8 mouse cellular contexts compared by ENCODE assay signal in the genomic region with DNA sequence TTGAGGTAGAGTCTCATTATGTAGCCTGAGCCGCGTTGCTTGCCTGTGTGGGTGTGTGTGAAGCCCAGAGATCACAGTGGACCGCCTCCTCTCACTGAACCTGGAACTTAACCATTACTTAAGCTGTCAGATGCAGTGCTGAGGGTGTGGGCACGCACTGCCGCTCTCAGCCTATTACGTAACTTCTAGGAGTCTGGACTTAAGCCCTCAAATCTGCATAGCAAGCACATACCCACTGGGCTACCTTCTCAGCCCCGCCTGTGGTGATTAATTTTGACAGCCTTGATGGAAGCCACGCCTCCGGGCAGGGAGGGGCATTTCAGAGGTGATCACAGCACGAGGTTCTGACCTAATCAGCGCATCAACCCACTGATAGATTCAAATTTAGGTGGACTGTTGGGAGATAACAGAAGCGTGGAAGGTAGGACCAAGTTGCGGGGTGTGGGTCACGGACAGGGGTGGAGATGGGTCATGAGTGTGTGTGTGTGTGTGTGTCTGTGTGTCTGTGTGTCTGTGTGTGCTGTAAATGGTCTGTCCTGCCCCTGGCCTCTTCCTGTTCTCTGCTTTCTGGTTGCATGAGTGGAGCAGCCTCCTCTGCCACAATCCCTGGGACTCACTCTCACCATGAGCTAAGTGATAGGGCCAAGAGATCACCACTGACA. TPM values are rescaled to one million over a fixed set of nuclear protein-coding genes. Genes with fewer than 3 reads are reported as not detected.
DNase-seq lines count a peak whose midpoint lies in the region; ATAC-seq and TF ChIP-seq lines count a peak whose summit lies in the region.

No protein-coding gene starts in this region.

- no peaks in the 10 kb centered on the region for H3K9me3 ChIP-seq in midbrain, embryonic 14.5 days (ENCODE audit: control insufficient read depth, low read length)
- no peaks in the 10 kb centered on the region for H3K9me3 ChIP-seq in midbrain, embryonic 16.5 days (replicated peaks; ENCODE audit: control insufficient read depth, low read length, poor library complexity, severe bottlenecking)
- no peaks in the 10 kb centered on the region for H3K9me3 ChIP-seq in liver, embryonic 14.5 days (ENCODE audit: control insufficient read depth, low read length)
- H3K9me3 ChIP-seq in stomach, embryonic 15.5 days, result no peaks in the 10 kb centered on the region
- no peaks in the 10 kb centered on the region for H3K9me3 ChIP-seq in midbrain, postnatal 0 days (ENCODE audit: low read length)

- ATAC-seq in midbrain, embryonic 14.5 days (ENCODE audit: low FRiP score, low TSS enrichment), result no peak
- no peak for ATAC-seq in midbrain, embryonic 16.5 days
- peak; percentile 96 for ATAC-seq in granulocyte monocyte progenitor cell, adult 5-6 weeks (replicated peaks; ENCODE audit: poor library complexity, severe bottlenecking)
- peak; percentile 75 for ATAC-seq in liver, embryonic 14.5 days (ENCODE audit: insufficient read depth)
- ATAC-seq in stomach, embryonic 15.5 days (ENCODE audit: insufficient read depth, low FRiP score, low read depth), result peak; percentile 84
- no peak for ATAC-seq in midbrain, postnatal 0 days (ENCODE audit: low FRiP score)

- no peaks in the 10 kb centered on the region for H3K36me3 ChIP-seq in midbrain, embryonic 14.5 days (ENCODE audit: control insufficient read depth, insufficient read depth, low read length)
- no peaks in the 10 kb centered on the region for H3K36me3 ChIP-seq in midbrain, embryonic 16.5 days (ENCODE audit: control insufficient read depth, insufficient read depth, low read length)
- H3K36me3 ChIP-seq in liver, embryonic 14.5 days (replicated peaks; ENCODE audit: control insufficient read depth, insufficient read depth, low read depth), result no peaks in the 10 kb centered on the region
- no peaks in the 10 kb centered on the region for H3K36me3 ChIP-seq in stomach, embryonic 15.5 days
- H3K36me3 ChIP-seq in midbrain, postnatal 0 days (ENCODE audit: insufficient read depth, low read length), result no peaks in the 10 kb centered on the region

- no peak overlapping the region for H3K9ac ChIP-seq in midbrain, embryonic 14.5 days (replicated peaks; ENCODE audit: low read length)
- no peak overlapping the region for H3K9ac ChIP-seq in midbrain, embryonic 16.5 days (ENCODE audit: low read depth, low read length)
- H3K9ac ChIP-seq in liver, embryonic 14.5 days (replicated peaks), result no peak overlapping the region
- no peak overlapping the region for H3K9ac ChIP-seq in stomach, embryonic 15.5 days
- no peak overlapping the region for H3K9ac ChIP-seq in midbrain, postnatal 0 days (replicated peaks; ENCODE audit: low read length, poor library complexity, severe bottlenecking)

- no peaks in the 10 kb centered on the region for H3K4me1 ChIP-seq in midbrain, embryonic 14.5 days (ENCODE audit: control insufficient read depth, insufficient read depth, low read length)
- no peaks in the 10 kb centered on the region for H3K4me1 ChIP-seq in midbrain, embryonic 16.5 days (ENCODE audit: control insufficient read depth, insufficient read depth, low read length)
- H3K4me1 ChIP-seq in liver, embryonic 14.5 days (replicated peaks; ENCODE audit: control insufficient read depth in 2 of 2, insufficient read depth in 2 of 2, low read length in 1 of 2), result peaks cover 4 to 15% of the 10 kb centered on the region in 2 experiments; a peak in 2 of 4 replicates
- 0 out of 2 replicates have a peak, but pooled peaks cover 4% of the 10 kb centered on the region for H3K4me1 ChIP-seq in stomach, embryonic 15.5 days
- H3K4me1 ChIP-seq in midbrain, postnatal 0 days (ENCODE audit: insufficient read depth, low read length), result no peaks in the 10 kb centered on the region

- no peak overlapping the region for H3K27ac ChIP-seq in midbrain, embryonic 14.5 days (replicated peaks; ENCODE audit: low read depth, low read length)
- no peak overlapping the region for H3K27ac ChIP-seq in midbrain, embryonic 16.5 days (ENCODE audit: low read length)
- no peak overlapping the region for H3K27ac ChIP-seq in liver, embryonic 14.5 days
- H3K27ac ChIP-seq in stomach, embryonic 15.5 days, result no peak overlapping the region
- H3K27ac ChIP-seq in midbrain, postnatal 0 days (ENCODE audit: low read depth, low read length), result no peak overlapping the region

- TF ChIP-seq CTCF in liver, embryonic 14.5 days (IDR thresholded peaks at IDR 0.05; ENCODE audit: low read depth), result no peak
- TF ChIP-seq CTCF in midbrain, postnatal 0 days (IDR thresholded peaks at IDR 0.05), result no peak

- H3K4me2 ChIP-seq in midbrain, embryonic 14.5 days (ENCODE audit: low read length), result no peak overlapping the region
- H3K4me2 ChIP-seq in midbrain, embryonic 16.5 days (ENCODE audit: low read length), result no peak overlapping the region
- H3K4me2 ChIP-seq in liver, embryonic 14.5 days (ENCODE audit: low read depth), result peak overlapping the region; percentile 16; the same call in 1 of the 2 replicates
- H3K4me2 ChIP-seq in stomach, embryonic 15.5 days, result no peak overlapping the region
- no peak overlapping the region for H3K4me2 ChIP-seq in midbrain, postnatal 0 days (ENCODE audit: low read depth, low read length, poor library complexity, severe bottlenecking)

- WGBS in midbrain, embryonic 14.5 days, result 49% methylated on average over 14 of the region's 14 CpGs
- WGBS in midbrain, embryonic 16.5 days, result 53% methylated on average over 14 of the region's 14 CpGs
- WGBS in liver, embryonic 14.5 days (ENCODE audit: insufficient replicate concordance), result 16% methylated on average over 14 of the region's 14 CpGs
- WGBS in stomach, embryonic 15.5 days, result 28% methylated on average over 14 of the region's 14 CpGs
- WGBS in midbrain, postnatal 0 days, result 45% methylated on average over 14 of the region's 14 CpGs

- no peak for TF ChIP-seq EP300 in liver, embryonic 14.5 days (IDR thresholded peaks at IDR 0.05; ENCODE audit: low read depth)

- H3K27me3 ChIP-seq in midbrain, embryonic 14.5 days (ENCODE audit: control insufficient read depth, insufficient read depth, low read length), result no peaks in the 10 kb centered on the region
- no peaks in the 10 kb centered on the region for H3K27me3 ChIP-seq in midbrain, embryonic 16.5 days (ENCODE audit: control insufficient read depth, insufficient read depth, low read depth, low read length)
- H3K27me3 ChIP-seq in liver, embryonic 14.5 days (ENCODE audit: control insufficient read depth, insufficient read depth, low read length), result no peaks in the 10 kb centered on the region
- no peaks in the 10 kb centered on the region for H3K27me3 ChIP-seq in stomach, embryonic 15.5 days (replicated peaks)
- H3K27me3 ChIP-seq in midbrain, postnatal 0 days (ENCODE audit: insufficient read depth, low read length), result no peaks in the 10 kb centered on the region

- no peak overlapping the region for H3K4me3 ChIP-seq in midbrain, embryonic 14.5 days (replicated peaks; ENCODE audit: low read depth, low read length)
- H3K4me3 ChIP-seq in midbrain, embryonic 16.5 days (ENCODE audit: low read depth, low read length), result no peak overlapping the region
- no peak overlapping the region for H3K4me3 ChIP-seq in liver, embryonic 14.5 days (ENCODE audit: insufficient read depth in 1 of 2, low read depth in 2 of 2, low read length in 2 of 2)
- H3K4me3 ChIP-seq in stomach, embryonic 15.5 days (replicated peaks), result no peak overlapping the region
- no peak overlapping the region for H3K4me3 ChIP-seq in midbrain, postnatal 0 days (ENCODE audit: low read depth, low read length)

- DNase-seq in midbrain, embryonic 14.5 days, result peak; percentile 3
- DNase-seq in liver, embryonic 14.5 days (ENCODE audit: low read depth in 3 of 3, low spot score in 3 of 3), result peak; percentile 35 to 58 (median 35)
- no peak for DNase-seq in midbrain, postnatal 0 days (ENCODE audit: low spot score)
- no peak for DNase-seq in layer of hippocampus, postnatal 14 days (ENCODE audit: low spot score in 2 of 2)
- no peak for DNase-seq in frontal cortex, postnatal 10 days (ENCODE audit: low spot score in 2 of 2)

RNA-seq across cellular contexts. Expression of a gene that starts 10.2 kb away (rescaled TPM):
- polyA plus RNA-seq in midbrain, embryonic 14.5 days (2014; fragmentation: Nextera tagmentation; extraction: Ambion mirVana), result 100 and 105 TPM in 2 replicates
- 122 and 130 TPM in 2 replicates for polyA plus RNA-seq in midbrain, embryonic 16.5 days (2015; fragmentation: Nextera tagmentation; extraction: Ambion mirVana)
- total RNA-seq in granulocyte monocyte progenitor cell, adult 5-6 weeks (2014; fragmentation: Nextera tagmentation), result 13.5 and 17.6 TPM in 2 replicates
- total RNA-seq in granulocyte monocyte progenitor cell, adult 5-6 weeks (2017), result 7.2 and 10.7 TPM in 2 replicates
- polyA plus RNA-seq in liver, embryonic 14.5 days (2012; rRNA removed), result 8.0 and 8.9 TPM in 2 replicates
- 3.6 and 4.0 TPM in 2 replicates for polyA plus RNA-seq in liver, embryonic 14.5 days (2014; fragmentation: Nextera tagmentation; extraction: Ambion mirVana)
- polyA plus RNA-seq in stomach, embryonic 15.5 days (2015; fragmentation: Nextera tagmentation; extraction: Ambion mirVana), result 42.8 and 46.3 TPM in 2 replicates
- total RNA-seq in midbrain, postnatal 0 days (2014; rRNA removed), result 95.5 and 97.9 TPM in 2 replicates
- 99.6 and 107 TPM in 2 replicates for polyA plus RNA-seq in midbrain, postnatal 0 days (2015; fragmentation: Nextera tagmentation; extraction: Ambion mirVana)
- 100 to 1,000 TPM in 1 of 2 experiments, 10 to 100 TPM in 1; 92.8 to 103 TPM for total RNA-seq in layer of hippocampus, postnatal 14 days (2021)

RNA-seq across cellular contexts. Expression of a gene that starts 11.0 kb away (rescaled TPM):
- polyA plus RNA-seq in midbrain, embryonic 14.5 days (2014; fragmentation: Nextera tagmentation; extraction: Ambion mirVana), result 0.74 and 1.3 TPM in 2 replicates
- polyA plus RNA-seq in midbrain, embryonic 16.5 days (2015; fragmentation: Nextera tagmentation; extraction: Ambion mirVana), result 0.53 and 0.73 TPM in 2 replicates
- not detected in 2 replicates for total RNA-seq in granulocyte monocyte progenitor cell, adult 5-6 weeks (2014; fragmentation: Nextera tagmentation)
- total RNA-seq in granulocyte monocyte progenitor cell, adult 5-6 weeks (2017), result not detected in 2 replicates
- 0.01 TPM in 2 replicates for polyA plus RNA-seq in liver, embryonic 14.5 days (2012; rRNA removed)
- polyA plus RNA-seq in liver, embryonic 14.5 days (2014; fragmentation: Nextera tagmentation; extraction: Ambion mirVana), result 0.21 TPM in 1 of 2 replicates, not detected in the other
- polyA plus RNA-seq in stomach, embryonic 15.5 days (2015; fragmentation: Nextera tagmentation; extraction: Ambion mirVana), result 0.06 and 0.23 TPM in 2 replicates
- 0.38 and 2.3 TPM in 2 replicates for total RNA-seq in midbrain, postnatal 0 days (2014; rRNA removed)
- 1.4 and 1.6 TPM in 2 replicates for polyA plus RNA-seq in midbrain, postnatal 0 days (2015; fragmentation: Nextera tagmentation; extraction: Ambion mirVana)
- total RNA-seq in layer of hippocampus, postnatal 14 days (2021), result 1 to 10 TPM; 1.5 to 1.7 TPM

RNA-seq across cellular contexts. Expression of a gene that starts 32.9 kb away (rescaled TPM):
- polyA plus RNA-seq in midbrain, embryonic 14.5 days (2014; fragmentation: Nextera tagmentation; extraction: Ambion mirVana), result 219 and 239 TPM in 2 replicates
- 209 and 211 TPM in 2 replicates for polyA plus RNA-seq in midbrain, embryonic 16.5 days (2015; fragmentation: Nextera tagmentation; extraction: Ambion mirVana)
- 30.9 and 51.4 TPM in 2 replicates for total RNA-seq in granulocyte monocyte progenitor cell, adult 5-6 weeks (2014; fragmentation: Nextera tagmentation)
- total RNA-seq in granulocyte monocyte progenitor cell, adult 5-6 weeks (2017), result 44.0 and 48.0 TPM in 2 replicates
- polyA plus RNA-seq in liver, embryonic 14.5 days (2012; rRNA removed), result 25.6 and 26.2 TPM in 2 replicates
- polyA plus RNA-seq in liver, embryonic 14.5 days (2014; fragmentation: Nextera tagmentation; extraction: Ambion mirVana), result 41.2 and 47.1 TPM in 2 replicates
- 107 and 122 TPM in 2 replicates for polyA plus RNA-seq in stomach, embryonic 15.5 days (2015; fragmentation: Nextera tagmentation; extraction: Ambion mirVana)
- 223 and 225 TPM in 2 replicates for total RNA-seq in midbrain, postnatal 0 days (2014; rRNA removed)
- polyA plus RNA-seq in midbrain, postnatal 0 days (2015; fragmentation: Nextera tagmentation; extraction: Ambion mirVana), result 207 and 222 TPM in 2 replicates
- total RNA-seq in layer of hippocampus, postnatal 14 days (2021), result 10 to 100 TPM; 80.1 to 84.3 TPM

RNA-seq across cellular contexts. Expression of a gene that starts 60.0 kb away (rescaled TPM):
- 0.49 and 0.72 TPM in 2 replicates for polyA plus RNA-seq in midbrain, embryonic 14.5 days (2014; fragmentation: Nextera tagmentation; extraction: Ambion mirVana)
- 0.25 and 0.50 TPM in 2 replicates for polyA plus RNA-seq in midbrain, embryonic 16.5 days (2015; fragmentation: Nextera tagmentation; extraction: Ambion mirVana)
- not detected in 2 replicates for total RNA-seq in granulocyte monocyte progenitor cell, adult 5-6 weeks (2014; fragmentation: Nextera tagmentation)
- not detected in 2 replicates for total RNA-seq in granulocyte monocyte progenitor cell, adult 5-6 weeks (2017)
- 0.12 and 0.13 TPM in 2 replicates for polyA plus RNA-seq in liver, embryonic 14.5 days (2012; rRNA removed)
- 0.13 TPM in 2 replicates for polyA plus RNA-seq in liver, embryonic 14.5 days (2014; fragmentation: Nextera tagmentation; extraction: Ambion mirVana)
- polyA plus RNA-seq in stomach, embryonic 15.5 days (2015; fragmentation: Nextera tagmentation; extraction: Ambion mirVana), result 0.77 and 1.2 TPM in 2 replicates
- 1.6 and 3.6 TPM in 2 replicates for total RNA-seq in midbrain, postnatal 0 days (2014; rRNA removed)
- polyA plus RNA-seq in midbrain, postnatal 0 days (2015; fragmentation: Nextera tagmentation; extraction: Ambion mirVana), result 0.60 and 0.67 TPM in 2 replicates
- 10 to 100 TPM; 71.6 to 78.7 TPM for total RNA-seq in layer of hippocampus, postnatal 14 days (2021)

Comparison
In these comparisons a context has a peak if more than half of its experiments do, and no peak if none do; other contexts are left out.
1. DNase-seq: peak in midbrain, embryonic 14.5 days (single experiment) and liver, embryonic 14.5 days (3 of 3); none in midbrain, postnatal 0 days (single experiment), layer of hippocampus, postnatal 14 days (0 of 2) and frontal cortex, postnatal 10 days (0 of 2).
2. ATAC-seq: peak in granulocyte monocyte progenitor cell, adult 5-6 weeks (single experiment), liver, embryonic 14.5 days (single experiment) and stomach, embryonic 15.5 days (single experiment); none in midbrain, embryonic 14.5 days (single experiment), midbrain, embryonic 16.5 days (single experiment) and midbrain, postnatal 0 days (single experiment).